Mouse (Mus musculus) liver, embryonic 16.5 days (tissue): ENCODE data around the gene Kcne1. TPM values are rescaled to one million over a fixed set of nuclear protein-coding genes. Genes with fewer than 3 reads are reported as not detected.

Source experiments
- ATAC-seq: fragments of 200-750 bp; cut with Nextera tagmentation; 2 replicates; pipeline ENCODE4 v1.8.0; 2017; ENCODE audit warnings: low read depth, mild to moderate bottlenecking, moderate number of reproducible peaks, moderate library complexity
- H3K27ac ChIP-seq: fragments of 300-500 bp; sonication (generic); 2 replicates; pipeline ENCODE4 v1.5.1; 2014; ENCODE audit warnings: mild to moderate bottlenecking, low read length
- H3K27me3 ChIP-seq: fragments of 300-500 bp; sonication (generic); 2 replicates; pipeline ENCODE4 v1.6.1; 2014; ENCODE audit warnings: low read depth, low read length, mixed read lengths; ENCODE audit not compliant: control insufficient read depth, insufficient read depth
- H3K36me3 ChIP-seq: fragments of 300-500 bp; sonication (generic); 2 replicates; pipeline ENCODE4 v1.6.1; 2014; ENCODE audit warnings: mild to moderate bottlenecking; ENCODE audit not compliant: control insufficient read depth, insufficient read depth
- H3K4me1 ChIP-seq: fragments of 300-500 bp; sonication (generic); 2 replicates; pipeline ENCODE4 v1.6.1; 2014; ENCODE audit warnings: low read depth, low read length, mixed read lengths; ENCODE audit not compliant: control insufficient read depth
- H3K4me2 ChIP-seq: fragments of 300-500 bp; sonication (generic); 2 replicates; pipeline ENCODE4 v1.6.1; 2014; ENCODE audit warnings: low read depth, low read length, mixed read lengths
- H3K4me3 ChIP-seq: fragments of 300-500 bp; sonication (generic); 2 replicates; pipeline ENCODE4 v1.5.1; 2014; ENCODE audit warnings: low read depth, mild to moderate bottlenecking, low read length
- H3K9ac ChIP-seq: fragments of 300-500 bp; sonication (generic); 2 replicates; pipeline ENCODE4 v1.6.1; 2014; ENCODE audit warnings: low read depth, low read length
- H3K9me3 ChIP-seq: fragments of 300-500 bp; sonication (generic); replicated peaks from 2 replicates; pipeline ENCODE4 v1.6.1; 2016; ENCODE audit warnings: low read length; ENCODE audit not compliant: control insufficient read depth
- WGBS: fragments of 180-500 bp; shearing (Covaris S2); extraction: QIAGEN DNeasy Blood & Tissue Kit; methylation state at CpG from one replicate; pipeline ENCODE4 v1.1.7; 2014; ENCODE audit not compliant: insufficient replicate concordance; 5-methylcytosine and 5-hydroxymethylcytosine counted together
- polyA plus RNA-seq: library from polyadenylated mRNA; unstranded; fragments of >200 nt; fragmentation: Nextera tagmentation; extraction: Ambion mirVana; gene quantifications from 2 replicates; pipeline ENCODE4 v1.2.1, GENCODE M21; 2015

The Kcne1 gene
- polyA plus RNA-seq, 1 experiment from 2014 or later: not detected

DNA sequence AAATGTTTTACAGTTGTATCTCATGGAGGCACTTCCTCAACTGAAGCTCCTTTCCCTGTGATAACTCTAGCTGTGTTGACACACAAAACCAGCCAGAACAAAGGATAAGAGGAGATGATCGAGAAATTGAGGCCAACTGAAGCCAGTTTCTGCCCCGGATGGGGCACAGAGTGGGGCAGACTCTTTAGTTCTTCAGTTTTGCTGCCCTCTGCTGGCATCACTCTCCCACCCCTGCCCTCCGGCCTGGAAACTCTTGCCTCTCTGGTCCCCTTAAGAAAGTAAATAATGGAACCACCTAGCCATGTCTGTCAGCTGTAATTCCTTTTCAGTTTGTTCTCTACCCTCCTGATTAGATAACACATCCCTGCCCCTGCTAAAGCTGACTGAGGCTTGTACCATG lies 51.3 kb downstream of the Kcne1 start:
- no peaks in the 10 kb centered on the region for H3K27me3 ChIP-seq
- H3K27ac ChIP-seq: no peak overlapping the region
- no peak for ATAC-seq
- H3K9ac ChIP-seq: no peak overlapping the region
- no peak overlapping the region for H3K4me3 ChIP-seq
- H3K9me3 ChIP-seq: no peaks in the 10 kb centered on the region
- peaks cover 2% of the 10 kb centered on the region for H3K36me3 ChIP-seq
- H3K4me2 ChIP-seq: no peak overlapping the region
- WGBS: 58% methylated on average over 3 of the region's 3 CpGs
- H3K4me1 ChIP-seq: peaks cover 4% of the 10 kb centered on the region

DNA sequence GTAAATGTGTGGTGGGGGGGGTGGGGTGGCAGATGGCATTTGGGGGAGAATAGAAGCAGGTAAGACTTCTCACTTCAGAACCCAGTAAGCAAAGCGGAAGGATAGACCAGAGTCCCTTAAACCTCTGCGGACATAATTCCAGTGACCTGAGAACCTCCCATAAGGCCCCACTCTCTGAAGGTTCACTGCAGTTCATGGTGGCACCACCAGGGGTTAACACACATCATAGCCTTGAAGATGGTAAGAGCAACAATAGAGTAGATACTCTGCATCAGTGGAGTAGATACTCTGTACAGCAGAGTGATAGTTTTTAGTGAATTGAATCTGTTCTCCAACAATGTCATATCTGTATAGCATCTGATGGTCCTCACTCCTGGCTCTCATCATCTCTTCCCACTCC lies 53.7 kb downstream of the Kcne1 start:
- H3K36me3 ChIP-seq: peaks cover 2% of the 10 kb centered on the region
- no peaks in the 10 kb centered on the region for H3K9me3 ChIP-seq
- H3K4me1 ChIP-seq: peaks cover 18% of the 10 kb centered on the region
- no peak overlapping the region for H3K9ac ChIP-seq
- H3K27me3 ChIP-seq: no peaks in the 10 kb centered on the region
- H3K4me3 ChIP-seq: no peak overlapping the region
- ATAC-seq: no peak
- WGBS: 90% methylated on average over 2 of the region's 2 CpGs
- no peak overlapping the region for H3K4me2 ChIP-seq
- H3K27ac ChIP-seq: no peak overlapping the region

DNA sequence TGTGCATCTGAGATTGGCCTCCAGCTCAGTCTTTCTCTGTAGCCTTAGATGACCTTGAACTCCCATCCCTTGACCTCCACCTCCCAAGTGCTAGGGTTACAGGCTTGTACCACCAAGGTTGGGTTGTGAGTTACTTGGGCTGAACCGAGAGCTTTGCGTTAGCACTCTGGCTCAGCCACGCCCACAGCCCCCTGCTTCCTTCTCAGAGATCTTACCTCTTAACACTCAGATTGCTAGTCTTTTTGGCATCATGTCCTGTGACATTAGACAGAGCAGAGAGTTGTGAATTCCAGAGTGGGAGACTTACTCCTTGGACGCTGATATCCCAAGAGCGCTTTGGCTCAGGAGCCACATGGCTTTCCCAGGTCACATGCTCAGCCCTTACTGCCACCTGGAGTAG lies 56.8 kb downstream of the Kcne1 start:
- Histone ChIP-seq H3K9me3 (no peaks in the 10 kb centered on the region), H3K4me1 (peaks cover 18% of the 10 kb centered on the region), H3K4me3 (no peak overlapping the region), H3K36me3 (peaks cover 2% of the 10 kb centered on the region), H3K27ac (no peak overlapping the region), H3K9ac (no peak overlapping the region), H3K27me3 (no peaks in the 10 kb centered on the region), H3K4me2 (peak overlapping the region; percentile 75)
- 56% methylated on average over 5 of the region's 5 CpGs for WGBS
- no peak for ATAC-seq

DNA sequence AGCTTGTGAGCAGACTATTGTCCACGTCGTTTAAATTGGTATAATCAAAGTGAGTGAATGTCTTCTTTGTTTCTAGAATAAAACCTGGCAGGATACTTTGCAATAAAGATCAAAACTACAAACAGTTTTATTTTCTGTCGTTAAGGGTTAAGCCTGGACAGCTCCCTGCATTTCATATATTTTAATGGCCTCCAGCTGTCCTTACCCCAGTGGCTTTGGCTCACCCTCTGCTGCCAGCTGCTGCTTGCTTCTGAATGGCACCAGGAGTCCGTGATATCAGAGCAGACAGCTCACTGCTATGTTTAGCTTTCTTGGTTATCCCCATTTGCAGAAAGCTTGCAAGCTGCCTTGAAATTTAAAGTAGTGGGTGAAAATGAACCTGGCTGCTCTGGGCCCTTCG lies 57.3 kb downstream of the Kcne1 start:
- Histone ChIP-seq H3K27ac (0 out of 2 replicates have a peak overlapping the region, but pooled peaks have one; percentile 25), H3K9me3 (no peaks in the 10 kb centered on the region)

DNA sequence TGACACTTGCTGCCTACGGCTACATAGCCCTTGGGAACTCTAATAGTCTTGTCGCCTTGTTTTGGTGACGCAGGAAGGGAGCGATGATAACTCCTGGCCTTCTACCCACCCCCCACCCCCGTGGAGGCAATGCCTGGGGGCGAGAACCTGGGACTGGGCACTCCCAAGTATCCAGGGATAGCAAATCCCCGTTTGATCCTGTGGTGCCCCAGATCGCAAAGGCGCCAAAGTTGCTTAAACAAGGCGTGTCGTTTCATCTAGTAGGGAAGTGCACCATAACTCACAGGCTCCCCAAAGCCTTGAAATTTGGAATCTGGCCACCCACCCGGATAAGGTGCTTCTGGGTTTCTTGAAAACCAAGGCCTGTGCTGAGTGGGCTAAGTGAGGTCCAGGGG lies 57.9 kb downstream of the Kcne1 start:
- no peaks in the 10 kb centered on the region for H3K27me3 ChIP-seq
- peak overlapping the region; percentile 71 for H3K4me3 ChIP-seq
- H3K36me3 ChIP-seq: no peaks in the 10 kb centered on the region
- peak; percentile 37 for ATAC-seq
- peak overlapping the region; percentile 70 for H3K9ac ChIP-seq
- H3K9me3 ChIP-seq: no peaks in the 10 kb centered on the region
- peaks cover 18% of the 10 kb centered on the region for H3K4me1 ChIP-seq
- H3K4me2 ChIP-seq: peak overlapping the region; percentile 75
- peak overlapping the region; percentile 25; the same call in 1 of the 2 replicates for H3K27ac ChIP-seq
- under 1% methylated on average over 12 of the region's 12 CpGs for WGBS

More for the DNA sequence above, 57.3 kb downstream of the Kcne1 start:
- Histone ChIP-seq H3K4me1 (peaks cover 18% of the 10 kb centered on the region), H3K36me3 (peaks cover under 1% of the 10 kb centered on the region), H3K4me3 (peak overlapping the region; percentile 71), H3K4me2 (peak overlapping the region; percentile 75), H3K27me3 (no peaks in the 10 kb centered on the region), H3K9ac (peak overlapping the region; percentile 70)
- WGBS: 34% methylated on average over 5 of the region's 5 CpGs
- ATAC-seq: no peak

DNA sequence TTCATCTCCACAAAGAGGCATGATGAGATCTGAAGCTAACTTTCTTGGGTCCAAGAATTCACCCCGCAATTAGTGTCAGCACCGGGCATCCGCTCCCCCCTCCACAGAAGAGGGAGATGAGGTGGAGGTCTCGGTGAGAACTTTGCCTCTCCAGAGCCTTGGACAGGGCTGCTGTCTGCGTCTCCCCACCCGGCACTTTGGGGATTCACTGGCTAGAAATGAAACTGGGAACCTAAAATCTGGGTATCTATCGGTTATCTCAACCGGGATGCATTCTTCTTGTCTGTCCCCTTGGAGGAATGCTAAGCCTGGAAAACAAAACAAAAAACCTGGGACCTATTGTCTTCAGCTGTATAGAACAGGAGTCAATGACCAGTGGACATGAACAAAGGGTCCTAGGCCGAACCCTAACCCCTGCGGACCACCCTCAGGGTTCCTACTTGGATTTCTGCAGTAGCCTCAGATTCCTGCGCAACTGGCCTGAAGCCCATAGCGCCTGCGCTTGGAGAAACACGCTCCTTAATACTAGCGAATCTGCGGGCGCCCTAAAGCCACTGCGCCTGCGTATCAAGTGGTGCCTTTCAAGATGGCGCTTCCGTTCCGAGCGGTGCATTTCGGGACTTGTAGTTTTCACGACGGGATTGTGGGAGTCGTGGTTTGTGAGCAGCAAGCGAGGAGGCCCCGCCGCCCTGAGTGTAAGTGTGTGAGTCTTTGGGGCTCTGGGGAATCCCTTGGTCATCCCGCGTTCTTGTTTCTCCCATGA lies 58.4 kb downstream of the Kcne1 start, which contains the start of gene Smim11:
Smim11 (plus strand) TSS at position 638 of the 763 bp plus-strand sequence.
- Histone ChIP-seq H3K9ac (peak within 1 kb of the TSS; percentile 70), H3K27me3 (no peaks in the 10 kb centered on the region), H3K36me3 (no peaks in the 10 kb centered on the region), H3K4me2 (peak within 1 kb of the TSS; percentile 75), H3K4me3 (peak within 1 kb of the TSS; percentile 71), H3K4me1 (peaks cover 18% of the 10 kb centered on the region), H3K9me3 (no peaks in the 10 kb centered on the region), H3K27ac (peak within 1 kb of the TSS; percentile 25; the same call in 1 of the 2 replicates)
- WGBS: 10% methylated on average over 32 of the region's 32 CpGs
- ATAC-seq: peak; percentile 94

Other genes starting within 250 kb of the Kcne1 start
- gene Kcne2, start 67.1 kb downstream of the Kcne1 start, polyA plus RNA-seq: not detected in 2 replicates
- gene Smim11, start 58.2 kb downstream of the Kcne1 start, polyA plus RNA-seq: 35.9 and 42.1 TPM in 2 replicates
- not detected in 2 replicates for gene Fam243, start 38.0 kb downstream of the Kcne1 start, polyA plus RNA-seq
- 7.4 and 7.5 TPM in 2 replicates for gene Rcan1, start 111.4 kb upstream of the Kcne1 start, polyA plus RNA-seq
- gene Clic6, start 126.3 kb upstream of the Kcne1 start, polyA plus RNA-seq: 0.15 and 0.60 TPM in 2 replicates